Mouse (Mus musculus): ENCODE results near the gene Fam20a.

Gene Fam20a

DNA sequence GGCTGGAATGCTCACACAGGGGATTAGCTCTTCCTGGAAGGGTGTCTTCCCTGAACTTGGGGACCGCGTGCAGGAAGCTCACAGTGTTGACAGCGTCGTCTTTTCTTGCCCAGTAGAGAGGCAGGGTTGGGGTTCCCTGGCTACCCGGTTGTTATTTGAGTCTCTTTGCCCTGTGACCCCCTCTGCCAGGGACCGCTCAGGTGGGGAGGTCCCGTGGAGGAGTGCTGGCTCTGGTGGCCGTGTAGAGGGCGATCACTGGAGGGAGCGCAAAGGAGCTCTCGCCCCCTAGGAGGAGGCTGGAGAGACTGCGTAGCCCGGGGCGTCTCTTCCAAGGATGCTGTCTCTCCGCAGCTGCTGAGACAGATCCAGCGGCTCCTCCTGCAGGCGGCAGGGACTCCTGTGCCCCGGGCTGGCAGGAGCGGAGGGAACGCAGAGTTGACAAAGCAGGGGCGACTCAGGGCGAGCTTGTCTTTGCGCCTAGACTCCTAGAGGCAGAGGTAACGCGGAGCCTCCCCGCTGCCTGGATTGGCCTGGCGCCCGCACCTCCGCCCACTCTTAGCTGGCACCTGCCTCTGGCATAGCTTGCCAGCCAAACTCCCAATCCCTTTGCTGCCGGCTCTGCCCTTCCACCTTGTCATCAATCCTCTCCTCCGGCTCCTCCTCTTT is at the start of gene Fam20a:
Gene Fam20a, minus strand, starts transcription at position 499 of the 666 bp plus-strand sequence.
- DNase-seq (ENCODE audit: low spot score) = peak; percentile 13

- no peak for DNase-seq (ENCODE audit: low spot score)
Measured at GRCm38 (mm10) chr11:109771381-109771780, 49.3 kb upstream of the Fam20a start.

GRCm38 (mm10) chr11:109770185-109770584 is 48.1 kb upstream of the Fam20a start:
- DNase-seq (ENCODE audit: low spot score) = no peak

- no peak for DNase-seq (ENCODE audit: low spot score)
Measured at GRCm38 (mm10) chr11:109769091-109769490, 47.0 kb upstream of the Fam20a start.

GRCm38 (mm10) chr11:109760063-109760462 is 38.0 kb upstream of the Fam20a start:
- no peak for DNase-seq (ENCODE audit: low spot score)

DNA sequence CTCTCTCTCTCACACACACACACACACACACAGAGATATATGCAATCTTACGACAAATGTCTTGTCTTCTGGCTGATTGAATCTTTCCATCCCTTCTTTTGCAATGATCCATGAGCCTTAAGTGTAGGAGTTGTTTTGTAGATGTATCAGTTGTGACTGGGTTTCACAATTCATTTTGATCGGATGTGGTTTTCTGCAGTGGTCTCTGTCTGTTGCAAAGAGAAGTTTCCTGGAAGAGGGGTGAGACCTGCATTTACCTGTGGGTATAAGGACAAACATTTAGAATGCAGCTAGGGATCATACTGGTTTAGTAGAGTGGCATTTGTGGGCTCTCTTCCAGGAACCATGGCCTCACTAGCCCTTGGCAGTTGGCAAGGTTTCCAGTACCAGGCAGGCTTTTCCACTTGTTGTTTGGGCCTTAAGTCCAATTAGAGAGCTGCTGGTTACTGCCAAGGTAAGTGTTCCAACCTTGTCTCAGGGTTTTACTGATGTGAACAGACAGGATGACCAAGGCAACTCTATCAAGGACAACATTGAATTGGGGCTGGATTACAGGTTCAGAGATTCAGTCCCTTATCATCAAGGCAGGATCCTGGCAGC is 36.6 kb upstream of the Fam20a start:
- DNase-seq (ENCODE audit: low spot score) = no peak

DNA sequence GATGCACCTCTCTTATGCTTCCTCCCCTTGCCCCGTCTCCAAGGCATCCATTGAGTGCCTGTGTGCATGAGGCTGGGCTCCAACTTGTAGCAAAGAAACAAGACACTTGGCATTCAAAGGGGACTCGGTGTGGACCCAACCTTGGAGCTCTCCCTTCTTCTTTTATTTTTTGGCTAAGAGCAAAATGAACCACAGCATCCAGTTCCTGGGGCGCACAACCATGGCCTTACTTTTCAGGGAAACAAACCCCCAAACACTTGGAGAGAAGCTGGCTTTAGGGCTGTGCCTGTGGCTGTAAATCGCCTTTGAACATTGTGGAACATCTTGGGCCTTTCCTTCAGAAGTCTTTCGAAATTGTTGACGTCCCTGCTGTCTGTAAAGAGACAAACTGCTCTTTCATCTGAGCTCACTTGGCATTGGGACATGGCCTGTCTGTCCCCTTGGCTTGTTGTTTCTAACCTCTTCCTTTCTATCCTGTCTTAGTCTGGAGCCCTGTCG is 32.1 kb upstream of the Fam20a start:
- DNase-seq (ENCODE audit: low spot score) = no peak

GRCm38 (mm10) chr11:109751636-109752603 is 29.8 kb upstream of the Fam20a start:
- no peak for DNase-seq (ENCODE audit: low spot score)

DNA sequence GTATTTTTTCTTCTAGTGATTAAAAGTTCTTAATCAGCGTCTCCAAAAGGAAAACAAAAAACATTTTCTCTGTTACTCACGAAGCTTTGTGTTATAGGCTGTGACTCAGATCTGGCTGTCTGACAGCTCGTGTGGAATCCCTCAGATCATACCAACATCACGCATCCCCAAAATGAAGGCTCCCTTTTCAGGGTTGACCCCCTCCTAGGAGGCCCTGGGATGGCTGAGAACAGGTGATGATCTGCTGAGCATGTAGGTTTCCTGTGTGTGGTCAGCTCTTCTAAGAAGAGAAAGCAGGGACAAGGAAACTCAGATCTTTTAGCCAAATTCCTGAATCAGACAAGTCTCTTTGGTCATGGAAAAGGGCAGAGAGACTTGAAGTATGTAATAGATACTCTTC is 23.1 kb upstream of the Fam20a start:
- DNase-seq (ENCODE audit: low spot score) = no peak

DNA sequence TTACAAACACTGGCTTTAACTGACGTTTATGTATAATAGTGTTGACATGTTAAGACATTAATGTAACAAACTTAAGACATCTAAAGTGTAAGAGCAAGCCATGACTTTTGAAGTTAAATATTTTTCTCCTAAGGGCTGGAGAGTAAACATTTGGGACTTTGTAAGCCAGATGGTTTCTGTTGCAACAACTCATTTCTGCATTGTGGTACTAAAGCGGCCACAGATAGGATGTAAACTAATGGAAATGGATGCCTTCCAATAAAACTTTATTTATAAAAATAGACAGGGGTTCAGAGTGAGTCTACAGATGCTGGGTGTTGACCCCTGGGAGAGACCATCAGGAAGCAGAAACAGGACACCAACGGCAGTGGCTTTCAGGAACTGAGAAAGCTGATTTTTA is 15.9 kb upstream of the Fam20a start:
- no peak for DNase-seq (ENCODE audit: low spot score)

GRCm38 (mm10) chr11:109736406-109736805 is 14.3 kb upstream of the Fam20a start:
- no peak for DNase-seq (ENCODE audit: low spot score)

DNA sequence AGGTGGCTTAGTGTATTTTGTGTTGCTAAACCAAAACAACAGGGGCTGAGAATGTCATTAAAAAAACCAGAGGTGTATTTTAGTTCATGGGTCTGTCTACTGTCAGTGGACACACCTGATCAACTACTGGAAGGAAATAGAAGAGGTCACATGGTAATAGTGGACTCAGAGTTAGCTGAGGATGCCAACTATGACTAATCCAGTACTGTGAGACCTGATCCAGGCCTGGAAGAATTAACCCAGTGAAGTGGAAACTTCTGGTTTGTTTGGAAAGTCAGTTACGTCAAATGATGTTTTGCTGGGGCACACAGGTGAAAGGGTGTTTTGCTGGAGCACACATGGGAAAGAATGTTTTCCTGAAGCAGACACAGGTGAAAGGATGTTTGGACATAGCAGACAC is 12.3 kb upstream of the Fam20a start:
- no peak for DNase-seq (ENCODE audit: low spot score)

DNA sequence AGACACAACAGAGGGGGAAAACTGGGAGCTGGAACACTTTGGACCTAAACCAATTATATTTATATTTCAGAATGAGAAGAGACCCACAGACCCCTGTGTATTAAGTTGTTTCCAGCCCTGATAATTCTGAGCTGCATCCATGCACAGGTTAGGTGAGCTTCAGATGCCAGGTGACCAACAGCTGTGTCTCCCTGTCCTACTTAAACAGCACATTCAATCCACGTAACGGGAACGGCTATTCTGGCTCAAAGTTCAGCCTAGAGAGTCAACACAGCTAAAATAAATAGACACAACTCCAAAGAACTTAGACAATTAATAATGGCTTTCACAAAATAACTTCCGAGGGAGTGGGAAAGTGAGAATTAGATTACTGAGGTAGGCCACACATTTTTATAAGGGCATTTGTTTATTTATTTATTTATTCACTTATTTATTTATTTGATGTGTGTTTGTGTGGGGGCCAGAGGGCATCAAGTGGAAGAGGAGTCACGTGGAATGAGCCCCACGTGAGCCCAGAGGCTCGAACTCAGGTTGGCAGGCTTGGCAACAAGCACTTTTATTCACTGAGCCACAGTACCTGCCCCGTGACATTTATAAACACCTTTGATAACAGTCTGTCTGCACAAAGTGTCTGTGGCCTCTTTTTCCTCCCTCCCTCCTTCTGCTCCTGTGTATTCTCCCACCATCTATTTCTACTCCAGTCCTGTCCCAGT is 10.8 kb upstream of the Fam20a start:
- no peak for DNase-seq (ENCODE audit: low spot score)

GRCm38 (mm10) chr11:109728371-109728770 is 6.3 kb upstream of the Fam20a start:
- DNase-seq (ENCODE audit: low spot score) = no peak

GRCm38 (mm10) chr11:109722711-109723110 is 632 bp upstream of the Fam20a start:
- no peak for DNase-seq (ENCODE audit: low spot score)

- DNase-seq (ENCODE audit: low spot score) = no peak
Measured at GRCm38 (mm10) chr11:109721320-109721780, 729 bp downstream of the Fam20a start.

GRCm38 (mm10) chr11:109720809-109721319 is 1.2 kb downstream of the Fam20a start:
- no peak for DNase-seq (ENCODE audit: low spot score)

DNA sequence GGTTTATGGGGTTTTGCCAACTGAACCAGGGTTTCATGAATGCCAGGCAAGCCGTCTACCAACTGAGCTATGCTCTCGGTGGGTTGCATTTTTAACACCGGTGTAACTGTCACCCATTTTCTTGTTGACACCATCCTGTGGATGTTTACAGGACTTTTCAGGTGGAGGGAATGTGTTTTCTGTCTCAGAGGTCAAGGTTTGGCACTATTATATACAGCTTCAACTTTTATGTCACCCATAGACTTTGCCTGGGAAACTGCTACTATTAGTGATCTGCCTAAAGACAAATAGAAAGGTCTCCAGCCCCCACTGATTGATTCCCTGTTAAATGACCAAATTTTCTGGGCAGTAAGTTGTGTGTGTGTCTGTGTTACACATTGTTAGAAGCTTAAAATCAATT is 2.7 kb downstream of the Fam20a start:
- no peak for DNase-seq (ENCODE audit: low spot score)

GRCm38 (mm10) chr11:109717966-109718895 is 3.8 kb downstream of the Fam20a start:
- no peak for DNase-seq (ENCODE audit: low spot score)

GRCm38 (mm10) chr11:109717448-109717847 is 4.6 kb downstream of the Fam20a start:
- DNase-seq (ENCODE audit: low spot score) = no peak
